Mouse (Mus musculus) thymus, adult 2 months (tissue): ENCODE data around the gene Sugct.

Experiments used
- CTCF ChIP-seq: fragments of 200-500 bp; IDR thresholded peaks from 2 replicates; pipeline ENCODE4 v1.5.1; 2012; ENCODE audit warnings: mild to moderate bottlenecking, control low read depth, low read length, moderate library complexity, borderline replicate concordance; ENCODE audit not compliant: control insufficient read depth, poor library complexity, insufficient read depth; ENCODE audit errors: extremely low read depth
- POLR2A ChIP-seq: fragments of 200-500 bp; IDR thresholded peaks from 2 replicates; pipeline ENCODE4 v1.6.1; 2012; ENCODE audit warnings: mild to moderate bottlenecking, low read length, control low read depth, moderate library complexity; ENCODE audit not compliant: control insufficient read depth, poor library complexity, insufficient read depth; ENCODE audit errors: extremely low read depth

GRCm38 (mm10) chr13:16829589-16829988, 865.8 kb downstream of the Sugct start:
- TF ChIP-seq POLR2A (no peak), CTCF (no peak)
